Mouse (Mus musculus) fat pad, adult 2 months (tissue): ENCODE measurements around the gene Majin.

Experiments used
- DNase-seq: peaks from one replicate; pipeline ENCODE4 v3.0.0-alpha.2; 2011; ENCODE audit warnings: low read depth, low spot score; ENCODE audit errors: extremely low read depth

The Majin gene

GRCm38 (mm10) chr19:6226763-6227162 lies 42.6 kb downstream of the Majin start:
- DNase-seq = no peak

GRCm38 (mm10) chr19:6227864-6228263 lies 43.7 kb downstream of the Majin start:
- no peak for DNase-seq

- DNase-seq = no peak
Observed at GRCm38 (mm10) chr19:6230411-6230810, 46.2 kb downstream of the Majin start.

- DNase-seq = no peak
Observed at GRCm38 (mm10) chr19:6231036-6231435, 46.8 kb downstream of the Majin start.

GRCm38 (mm10) chr19:6233647-6234046 lies 49.5 kb downstream of the Majin start:
- DNase-seq = no peak

GRCm38 (mm10) chr19:6234337-6235083 lies 50.3 kb downstream of the Majin start:
- no peak for DNase-seq

GRCm38 (mm10) chr19:6235084-6236052 lies 51.2 kb downstream of the Majin start, which contains the start of gene Ppp2r5b:
TSS of gene Ppp2r5b (minus strand) at chr19:6235872.
- no peak for DNase-seq

GRCm38 (mm10) chr19:6236053-6236441 lies 51.9 kb downstream of the Majin start:
- DNase-seq = peak; percentile 76

GRCm38 (mm10) chr19:6236842-6237241 lies 52.7 kb downstream of the Majin start:
- DNase-seq = no peak

GRCm38 (mm10) chr19:6238740-6239139 lies 54.6 kb downstream of the Majin start:
- DNase-seq = no peak

GRCm38 (mm10) chr19:6240136-6240535 lies 55.9 kb downstream of the Majin start:
- no peak for DNase-seq

GRCm38 (mm10) chr19:6240725-6241124 lies 56.5 kb downstream of the Majin start:
- no peak for DNase-seq

GRCm38 (mm10) chr19:6241274-6242107 lies 57.3 kb downstream of the Majin start, which contains the start of gene Atg2a:
TSS of gene Atg2a (plus strand) at chr19:6241668.
- DNase-seq = peak; percentile 97

GRCm38 (mm10) chr19:6242281-6242680 lies 58.1 kb downstream of the Majin start:
- no peak for DNase-seq

- no peak for DNase-seq
Observed at GRCm38 (mm10) chr19:6243226-6243625, 59.0 kb downstream of the Majin start.

- no peak for DNase-seq
Observed at GRCm38 (mm10) chr19:6245806-6246205, 61.6 kb downstream of the Majin start.

GRCm38 (mm10) chr19:6247526-6248300 lies 63.5 kb downstream of the Majin start:
- no peak for DNase-seq

- DNase-seq = no peak
Observed at GRCm38 (mm10) chr19:6253021-6253420, 68.8 kb downstream of the Majin start.

GRCm38 (mm10) chr19:6260428-6260827 lies 76.2 kb downstream of the Majin start:
- DNase-seq = no peak

- no peak for DNase-seq
Observed at GRCm38 (mm10) chr19:6260946-6261345, 76.8 kb downstream of the Majin start.
